Mouse (Mus musculus) brain, embryonic 14.5 days (tissue): Measurements from ENCODE around the gene Hist1h1a.

Source experiments
- CTCF ChIP-seq: fragments of 200-500 bp; IDR thresholded peaks from 2 replicates; pipeline ENCODE4 v1.5.1; 2012; ENCODE audit warnings: inconsistent platforms, mild to moderate bottlenecking, moderate library complexity, borderline replicate concordance; ENCODE audit not compliant: insufficient read depth, insufficient read length; ENCODE audit errors: extremely low read depth
- POLR2A ChIP-seq: fragments of 200-500 bp; IDR thresholded peaks from 2 replicates; pipeline ENCODE4 v1.6.1; 2012; ENCODE audit warnings: mild to moderate bottlenecking, inconsistent platforms, borderline replicate concordance; ENCODE audit not compliant: poor library complexity, insufficient read depth, insufficient read length, severe bottlenecking; ENCODE audit errors: extremely low read depth

DNA sequence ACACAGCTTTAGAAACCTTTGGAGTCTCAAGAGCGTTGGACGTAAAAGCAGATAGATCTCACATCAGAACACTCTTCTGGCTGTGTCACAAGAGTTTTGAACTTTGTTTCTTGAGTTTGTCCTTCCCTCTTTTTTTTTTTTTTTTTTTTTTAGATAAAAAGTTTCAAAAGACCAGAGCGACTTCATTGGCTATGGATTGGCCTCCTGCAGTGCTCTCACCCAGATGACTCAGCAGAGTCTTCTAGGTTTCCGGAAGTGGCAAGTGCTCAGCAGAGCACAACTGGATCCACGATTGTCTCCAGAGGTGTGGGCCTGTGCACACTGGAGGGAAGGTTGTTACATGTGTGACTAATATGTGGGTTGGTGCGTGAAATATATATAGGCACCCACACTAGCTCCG is 14.9 kb downstream of the Hist1h1a start:
- no peak for TF ChIP-seq CTCF
- no peak for TF ChIP-seq POLR2A
